Mouse (Mus musculus): ENCODE data around the gene P4htm. TPM values are rescaled to one million over a fixed set of nuclear protein-coding genes. Genes with fewer than 3 reads are reported as not detected.

P4htm gene
- total RNA-seq, 1 experiment from 2014 or later = 0.58 TPM

- ATAC-seq (ENCODE audit: extremely low read depth, insufficient number of reproducible peaks, low FRiP score, poor library complexity, severe bottlenecking) = no peak
These were observed 18.1 kb downstream of the P4htm start for GRCm38 (mm10) chr9:108579344-108579690.

- ATAC-seq (ENCODE audit: extremely low read depth, insufficient number of reproducible peaks, low FRiP score, poor library complexity, severe bottlenecking) = peak; percentile 83
These were observed 18.7 kb downstream of the P4htm start, which contains the start of gene Wdr6 for GRCm38 (mm10) chr9:108578545-108579343. Gene Wdr6 (minus strand): TSS chr9:108578739.

GRCm38 (mm10) chr9:108577934-108578544 is 19.4 kb downstream of the P4htm start:
- ATAC-seq (ENCODE audit: extremely low read depth, insufficient number of reproducible peaks, low FRiP score, poor library complexity, severe bottlenecking) = no peak

GRCm38 (mm10) chr9:108577025-108577424 is 20.4 kb downstream of the P4htm start:
- no peak for ATAC-seq (ENCODE audit: extremely low read depth, insufficient number of reproducible peaks, low FRiP score, poor library complexity, severe bottlenecking)

GRCm38 (mm10) chr9:108575321-108576297 is 21.9 kb downstream of the P4htm start:
- no peak for ATAC-seq (ENCODE audit: extremely low read depth, insufficient number of reproducible peaks, low FRiP score, poor library complexity, severe bottlenecking)

- no peak for ATAC-seq (ENCODE audit: extremely low read depth, insufficient number of reproducible peaks, low FRiP score, poor library complexity, severe bottlenecking)
These were observed 22.5 kb downstream of the P4htm start for GRCm38 (mm10) chr9:108574921-108575320.

GRCm38 (mm10) chr9:108573774-108574690 is 23.4 kb downstream of the P4htm start:
- no peak for ATAC-seq (ENCODE audit: extremely low read depth, insufficient number of reproducible peaks, low FRiP score, poor library complexity, severe bottlenecking)

GRCm38 (mm10) chr9:108572321-108572720 is 25.1 kb downstream of the P4htm start:
- ATAC-seq (ENCODE audit: extremely low read depth, insufficient number of reproducible peaks, low FRiP score, poor library complexity, severe bottlenecking) = no peak

- ATAC-seq (ENCODE audit: extremely low read depth, insufficient number of reproducible peaks, low FRiP score, poor library complexity, severe bottlenecking) = no peak
These were observed 26.0 kb downstream of the P4htm start for GRCm38 (mm10) chr9:108571401-108571973.

GRCm38 (mm10) chr9:108570207-108570896 is 27.1 kb downstream of the P4htm start:
- peak; percentile 24 for ATAC-seq (ENCODE audit: extremely low read depth, insufficient number of reproducible peaks, low FRiP score, poor library complexity, severe bottlenecking)

- peak; percentile 45 for ATAC-seq (ENCODE audit: extremely low read depth, insufficient number of reproducible peaks, low FRiP score, poor library complexity, severe bottlenecking)
These were observed 27.9 kb downstream of the P4htm start, which contains the start of gene Dalrd3 for GRCm38 (mm10) chr9:108569381-108570206. Gene Dalrd3 (plus strand): TSS chr9:108569886.

GRCm38 (mm10) chr9:108568511-108568921 is 29.0 kb downstream of the P4htm start:
- ATAC-seq (ENCODE audit: extremely low read depth, insufficient number of reproducible peaks, low FRiP score, poor library complexity, severe bottlenecking) = no peak

- no peak for ATAC-seq (ENCODE audit: extremely low read depth, insufficient number of reproducible peaks, low FRiP score, poor library complexity, severe bottlenecking)
These were observed 29.5 kb downstream of the P4htm start for GRCm38 (mm10) chr9:108567931-108568419.

- peak; percentile 76 for ATAC-seq (ENCODE audit: extremely low read depth, insufficient number of reproducible peaks, low FRiP score, poor library complexity, severe bottlenecking)
These were observed 30.4 kb downstream of the P4htm start, which contains the start of gene Ndufaf3 for GRCm38 (mm10) chr9:108566815-108567776. Gene Ndufaf3 (minus strand): TSS chr9:108567434.
